Mouse (Mus musculus): ENCODE data around the gene Rtl6. TPM values are rescaled to one million over a fixed set of nuclear protein-coding genes. Genes with fewer than 3 reads are reported as not detected.

Gene Rtl6
- total RNA-seq, 2 experiments from 2014 or later, result 61.7 to 63.5 TPM

- DNase-seq (ENCODE audit: extremely low spot score in 1 of 2, low spot score in 1 of 2), result no peak
Measured at GRCm38 (mm10) chr15:84538974-84539588, 18.5 kb downstream of the Rtl6 start.

- no peak for DNase-seq (ENCODE audit: extremely low spot score in 1 of 2, low spot score in 1 of 2)
Measured at GRCm38 (mm10) chr15:84537117-84537516, 20.5 kb downstream of the Rtl6 start.

- no peak for DNase-seq (ENCODE audit: extremely low spot score in 1 of 2, low spot score in 1 of 2)
Measured at GRCm38 (mm10) chr15:84536611-84537010, 21.0 kb downstream of the Rtl6 start.

GRCm38 (mm10) chr15:84535953-84536352, 21.7 kb downstream of the Rtl6 start:
- no peak for DNase-seq (ENCODE audit: extremely low spot score in 1 of 2, low spot score in 1 of 2)

- no peak for DNase-seq (ENCODE audit: extremely low spot score in 1 of 2, low spot score in 1 of 2)
Measured at GRCm38 (mm10) chr15:84532211-84532610, 25.4 kb downstream of the Rtl6 start.

- no peak for DNase-seq (ENCODE audit: extremely low spot score in 1 of 2, low spot score in 1 of 2)
Measured at GRCm38 (mm10) chr15:84531535-84531934, 26.1 kb downstream of the Rtl6 start.

- DNase-seq (ENCODE audit: extremely low spot score in 1 of 2, low spot score in 1 of 2), result no peak
Measured at GRCm38 (mm10) chr15:84526921-84527320, 30.7 kb downstream of the Rtl6 start.

GRCm38 (mm10) chr15:84525222-84525883, 32.3 kb downstream of the Rtl6 start:
- DNase-seq (ENCODE audit: extremely low spot score in 1 of 2, low spot score in 1 of 2), result no peak

GRCm38 (mm10) chr15:84522953-84523689, 34.5 kb downstream of the Rtl6 start:
- no peak for DNase-seq (ENCODE audit: extremely low spot score in 1 of 2, low spot score in 1 of 2)

- DNase-seq (ENCODE audit: extremely low spot score in 1 of 2, low spot score in 1 of 2), result no peak
Measured at GRCm38 (mm10) chr15:84521486-84521885, 36.1 kb downstream of the Rtl6 start.

GRCm38 (mm10) chr15:84518540-84518939, 39.1 kb downstream of the Rtl6 start:
- DNase-seq (ENCODE audit: extremely low spot score in 1 of 2, low spot score in 1 of 2), result no peak

GRCm38 (mm10) chr15:84512626-84513296, 44.9 kb downstream of the Rtl6 start:
- DNase-seq (ENCODE audit: extremely low spot score in 1 of 2, low spot score in 1 of 2), result no peak

GRCm38 (mm10) chr15:84509981-84510380, 47.6 kb downstream of the Rtl6 start:
- peak in 1 of 2 experiments; percentile 26 for DNase-seq (ENCODE audit: extremely low spot score in 1 of 2, low spot score in 1 of 2)

GRCm38 (mm10) chr15:84509161-84509560, 48.5 kb downstream of the Rtl6 start:
- no peak for DNase-seq (ENCODE audit: extremely low spot score in 1 of 2, low spot score in 1 of 2)

- no peak for DNase-seq (ENCODE audit: extremely low spot score in 1 of 2, low spot score in 1 of 2)
Measured at GRCm38 (mm10) chr15:84506026-84506425, 51.6 kb downstream of the Rtl6 start.

GRCm38 (mm10) chr15:84504895-84505294, 52.7 kb downstream of the Rtl6 start:
- DNase-seq (ENCODE audit: extremely low spot score in 1 of 2, low spot score in 1 of 2), result no peak

Other genes with a start within 250 kb of the Rtl6 start
- gene Parvg, start 233.8 kb downstream of the Rtl6 start, total RNA-seq (2021), result 10 to 100 TPM; 15.8 to 19.2 TPM
- 10 to 100 TPM; 62.5 to 65.1 TPM for gene Shisal1, start 110.7 kb downstream of the Rtl6 start, total RNA-seq (2021)
- 10 to 100 TPM; 10.1 to 16.9 TPM for gene Prr5, start 111.8 kb upstream of the Rtl6 start, total RNA-seq (2021)
- under 1 TPM; 0.25 to 0.33 TPM for gene Arhgap8, start 162.2 kb upstream of the Rtl6 start, total RNA-seq (2021)

Data from layer of hippocampus, postnatal 25 days (tissue).